Mouse (Mus musculus) hindbrain, embryonic 14.5 days (tissue): ENCODE measurements around the gene Stat1. TPM values are rescaled to one million over a fixed set of nuclear protein-coding genes. Genes with fewer than 3 reads are reported as not detected.

ENCODE experiments used
- ATAC-seq: fragments of 200-750 bp; cut with Nextera tagmentation; 2 replicates; pipeline ENCODE4 v1.8.0; 2017; ENCODE audit warnings: moderate number of reproducible peaks, mild to moderate bottlenecking, moderate TSS enrichment, moderate library complexity; ENCODE audit not compliant: low FRiP score
- DNase-seq: peaks from one replicate; pipeline ENCODE4 v3.0.0-alpha.2; 2015; ENCODE audit warnings: low spot score
- H3K27ac ChIP-seq: fragments of 300-500 bp; sonication (generic); 2 replicates; pipeline ENCODE4 v1.5.1; 2014; ENCODE audit warnings: mild to moderate bottlenecking, moderate library complexity
- H3K27me3 ChIP-seq: fragments of 300-500 bp; sonication (generic); 2 replicates; pipeline ENCODE4 v1.6.1; 2014; ENCODE audit warnings: mild to moderate bottlenecking, low read length, mixed read lengths; ENCODE audit not compliant: control insufficient read depth, insufficient read depth
- H3K36me3 ChIP-seq: fragments of 300-500 bp; sonication (generic); replicated peaks from 2 replicates; pipeline ENCODE4 v1.6.1; 2014; ENCODE audit not compliant: control insufficient read depth, insufficient read depth
- H3K4me1 ChIP-seq: fragments of 300-500 bp; sonication (generic); replicated peaks from 2 replicates; pipeline ENCODE4 v1.6.1; 2014; ENCODE audit warnings: antibody characterized with exemption, low read length, mixed read lengths; ENCODE audit not compliant: control insufficient read depth, insufficient read depth
- H3K4me2 ChIP-seq: fragments of 300-500 bp; sonication (generic); replicated peaks from 2 replicates; pipeline ENCODE4 v1.6.1; 2014; ENCODE audit warnings: mild to moderate bottlenecking, moderate library complexity
- H3K4me3 ChIP-seq: fragments of 300-500 bp; sonication (generic); replicated peaks from 2 replicates; pipeline ENCODE4 v1.5.1; 2014; ENCODE audit warnings: mild to moderate bottlenecking, low read length
- H3K9ac ChIP-seq: fragments of 300-500 bp; sonication (generic); 2 replicates; pipeline ENCODE4 v1.6.1; 2014
- H3K9me3 ChIP-seq: fragments of 300-500 bp; sonication (generic); 2 replicates; pipeline ENCODE4 v1.6.1; 2016; ENCODE audit warnings: low read length; ENCODE audit not compliant: control insufficient read depth
- WGBS: fragments of 180-500 bp; shearing (Covaris S2); extraction: QIAGEN DNeasy Blood & Tissue Kit; methylation state at CpG from one replicate; pipeline ENCODE4 v1.1.7; 2014; 5-methylcytosine and 5-hydroxymethylcytosine counted together
- polyA plus RNA-seq: library from polyadenylated mRNA; unstranded; fragments of >200 nt; fragmentation: Nextera tagmentation; extraction: Ambion mirVana; gene quantifications from 2 replicates; pipeline ENCODE4 v1.2.1, GENCODE M21; 2014

The Stat1 gene
- polyA plus RNA-seq, 1 experiment from 2014 or later: 17.3 TPM

DNA sequence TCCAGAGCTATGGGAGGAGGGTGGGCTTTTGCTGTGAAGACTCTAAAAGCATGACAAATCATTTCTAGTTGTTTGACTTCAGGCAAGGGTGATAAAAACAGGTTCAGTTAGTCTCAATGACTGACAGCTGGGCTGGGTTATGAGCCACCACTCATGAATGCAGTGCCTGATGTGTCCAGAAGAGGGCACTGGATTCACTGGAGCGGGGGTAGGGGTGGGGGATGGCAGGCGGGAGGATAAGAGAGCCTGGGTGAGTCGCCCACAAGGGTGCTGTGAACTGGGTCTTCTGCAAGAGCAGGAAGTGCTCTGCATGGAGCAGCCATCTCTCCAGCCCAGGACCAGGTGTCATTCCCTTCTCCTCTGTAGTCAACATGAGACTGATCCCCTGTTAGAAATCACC lies 50.8 kb downstream of the Stat1 start:
- no peak overlapping the region for H3K4me3 ChIP-seq
- H3K4me2 ChIP-seq: no peak overlapping the region
- ATAC-seq: peak; percentile 22; the same call in 1 of the 2 replicates
- WGBS: 7% methylated on average over 3 of the region's 3 CpGs
- H3K4me1 ChIP-seq: no peaks in the 10 kb centered on the region
- no peaks in the 10 kb centered on the region for H3K27me3 ChIP-seq
- H3K9ac ChIP-seq: no peak overlapping the region
- H3K9me3 ChIP-seq: no peaks in the 10 kb centered on the region
- peaks cover 24% of the 10 kb centered on the region for H3K36me3 ChIP-seq
- H3K27ac ChIP-seq: no peak overlapping the region
- no peak for DNase-seq

DNA sequence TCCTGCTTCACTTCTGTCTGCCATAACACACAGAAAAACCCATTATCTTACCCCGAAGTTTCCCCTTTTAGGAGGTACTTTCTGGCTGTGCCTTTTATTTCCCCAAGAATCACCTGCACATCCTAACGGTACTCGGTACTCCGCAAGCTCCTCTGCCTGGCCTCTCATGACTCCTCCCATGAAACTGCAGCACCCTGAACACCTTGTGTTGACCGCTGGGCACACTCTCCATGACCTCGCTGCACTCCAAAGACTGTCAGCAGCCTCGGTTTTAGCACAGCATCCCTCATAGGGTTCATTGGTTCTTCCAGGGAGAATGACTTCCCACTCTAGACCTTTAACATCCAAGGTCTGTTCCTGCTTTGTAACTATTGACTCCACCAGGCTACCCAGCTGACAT lies 51.5 kb downstream of the Stat1 start:
- H3K27me3 ChIP-seq: no peaks in the 10 kb centered on the region
- H3K27ac ChIP-seq: no peak overlapping the region
- no peaks in the 10 kb centered on the region for H3K9me3 ChIP-seq
- no peak overlapping the region for H3K9ac ChIP-seq
- no peak for DNase-seq
- H3K4me2 ChIP-seq: no peak overlapping the region
- 76% methylated on average over 7 of the region's 7 CpGs for WGBS
- H3K36me3 ChIP-seq: peaks cover 21% of the 10 kb centered on the region
- no peak overlapping the region for H3K4me3 ChIP-seq
- H3K4me1 ChIP-seq: no peaks in the 10 kb centered on the region
- no peak for ATAC-seq

DNA sequence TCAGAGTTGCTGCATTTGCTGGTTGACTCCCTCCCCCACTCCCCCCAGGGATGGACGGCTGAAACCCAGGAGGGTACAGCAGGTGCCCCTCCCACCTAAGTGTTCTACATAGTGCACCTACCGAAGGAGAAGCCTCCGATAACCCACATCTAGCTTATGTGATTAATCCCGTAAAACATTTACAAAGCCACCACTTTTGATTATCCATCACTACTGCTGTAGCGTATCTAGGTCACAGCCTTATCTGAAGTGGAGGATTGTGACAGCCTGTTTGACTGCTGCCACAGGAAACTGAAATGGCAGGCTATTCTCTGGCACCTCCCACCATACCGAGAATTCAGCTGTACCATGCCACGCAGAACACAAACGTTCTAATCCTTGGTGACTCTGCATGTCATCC lies 52.0 kb downstream of the Stat1 start:
- H3K9me3 ChIP-seq: no peaks in the 10 kb centered on the region
- ATAC-seq: no peak
- H3K4me3 ChIP-seq: no peak overlapping the region
- WGBS: 80% methylated on average over 8 of the region's 8 CpGs
- no peak overlapping the region for H3K4me2 ChIP-seq
- no peaks in the 10 kb centered on the region for H3K27me3 ChIP-seq
- H3K36me3 ChIP-seq: peaks cover 17% of the 10 kb centered on the region; the same call in 1 of the 2 replicates
- no peaks in the 10 kb centered on the region for H3K4me1 ChIP-seq
- H3K27ac ChIP-seq: no peak overlapping the region
- H3K9ac ChIP-seq: no peak overlapping the region
- DNase-seq: no peak

DNA sequence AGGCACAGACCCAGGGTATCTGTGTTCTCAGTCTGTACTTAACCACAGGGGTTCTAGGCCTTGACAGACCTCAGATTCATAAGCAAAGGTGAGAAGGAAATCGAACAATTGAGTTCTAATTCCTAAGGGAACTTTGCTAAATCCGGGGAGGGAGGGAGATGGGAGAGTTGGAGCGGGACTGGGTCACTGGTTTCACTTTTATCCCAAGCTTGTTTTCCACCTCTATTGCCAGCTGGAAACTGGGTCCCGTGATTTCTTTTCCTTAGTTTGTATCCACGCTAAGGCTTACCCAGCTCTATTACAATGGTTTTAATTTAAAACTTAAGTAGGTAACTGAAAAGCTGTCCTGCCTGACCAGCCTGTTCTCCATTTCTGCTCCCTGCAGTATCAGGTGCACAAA lies 56.1 kb downstream of the Stat1 start:
- no peaks in the 10 kb centered on the region for H3K27me3 ChIP-seq
- DNase-seq (no peak), ATAC-seq (no peak)
- H3K9me3 ChIP-seq: no peaks in the 10 kb centered on the region
- no peaks in the 10 kb centered on the region for H3K36me3 ChIP-seq
- 81% methylated on average over 5 of the region's 5 CpGs for WGBS
- H3K4me3 ChIP-seq: no peak overlapping the region
- no peak overlapping the region for H3K9ac ChIP-seq
- H3K4me1 ChIP-seq: no peaks in the 10 kb centered on the region
- H3K27ac ChIP-seq: no peak overlapping the region
- no peak overlapping the region for H3K4me2 ChIP-seq

- Histone ChIP-seq H3K4me1 (no peaks in the 10 kb centered on the region), H3K9ac (no peak overlapping the region), H3K9me3 (no peaks in the 10 kb centered on the region), H3K27ac (no peak overlapping the region), H3K4me2 (no peak overlapping the region), H3K36me3 (no peaks in the 10 kb centered on the region), H3K4me3 (no peak overlapping the region), H3K27me3 (no peaks in the 10 kb centered on the region)
- no peak for DNase-seq
- 75% methylated on average over 3 of the region's 3 CpGs for WGBS
- ATAC-seq: no peak
These were observed 56.7 kb downstream of the Stat1 start for GRCm38 (mm10) chr1:52175983-52176382.

- ATAC-seq (no peak), DNase-seq (no peak)
- H3K27ac ChIP-seq: no peak overlapping the region
- no peak overlapping the region for H3K9ac ChIP-seq
- H3K4me3 ChIP-seq: no peak overlapping the region
- H3K4me1 ChIP-seq: no peaks in the 10 kb centered on the region
- WGBS: 92% methylated on average over 2 of the region's 2 CpGs
- no peak overlapping the region for H3K4me2 ChIP-seq
- H3K36me3 ChIP-seq: no peaks in the 10 kb centered on the region
- H3K9me3 ChIP-seq: no peaks in the 10 kb centered on the region
- H3K27me3 ChIP-seq: no peaks in the 10 kb centered on the region
These were observed 57.8 kb downstream of the Stat1 start for GRCm38 (mm10) chr1:52176999-52177398.

DNA sequence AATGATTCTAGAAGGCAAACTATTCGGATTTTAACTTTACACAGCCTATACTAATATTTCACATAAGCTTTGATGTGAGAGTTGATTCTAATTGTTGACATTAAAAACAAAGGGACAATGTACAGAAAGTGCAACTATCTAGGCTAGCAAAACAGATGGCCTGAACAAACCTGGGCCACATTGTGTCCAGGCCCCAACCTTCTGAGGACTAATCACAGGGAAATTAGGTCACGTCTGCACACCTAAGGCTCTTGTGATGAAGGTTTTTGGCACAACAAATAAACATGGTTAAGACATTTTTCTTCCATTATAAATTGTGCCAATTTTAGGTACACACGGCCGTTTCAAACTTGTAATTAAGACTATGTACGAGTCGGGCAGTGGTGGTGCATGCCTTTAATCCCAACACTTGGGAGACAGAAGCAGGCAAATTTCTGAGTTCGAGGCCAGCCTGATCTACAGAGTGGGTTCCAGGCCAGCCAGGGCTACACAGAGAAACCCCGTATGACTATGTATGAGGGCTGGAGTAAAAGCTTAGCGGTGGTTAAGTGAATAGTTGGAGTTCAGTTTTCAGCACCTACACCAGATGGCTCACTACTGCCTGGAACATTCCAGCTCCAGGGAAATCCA lies 60.8 kb downstream of the Stat1 start:
- H3K4me3 ChIP-seq: no peak overlapping the region
- no peak overlapping the region for H3K4me2 ChIP-seq
- H3K36me3 ChIP-seq: no peaks in the 10 kb centered on the region
- no peak for DNase-seq
- 96% methylated on average over 9 of the region's 9 CpGs for WGBS
- no peak overlapping the region for H3K27ac ChIP-seq
- ATAC-seq: no peak
- H3K4me1 ChIP-seq: no peaks in the 10 kb centered on the region
- H3K9ac ChIP-seq: no peak overlapping the region
- no peaks in the 10 kb centered on the region for H3K27me3 ChIP-seq
- no peaks in the 10 kb centered on the region for H3K9me3 ChIP-seq

DNA sequence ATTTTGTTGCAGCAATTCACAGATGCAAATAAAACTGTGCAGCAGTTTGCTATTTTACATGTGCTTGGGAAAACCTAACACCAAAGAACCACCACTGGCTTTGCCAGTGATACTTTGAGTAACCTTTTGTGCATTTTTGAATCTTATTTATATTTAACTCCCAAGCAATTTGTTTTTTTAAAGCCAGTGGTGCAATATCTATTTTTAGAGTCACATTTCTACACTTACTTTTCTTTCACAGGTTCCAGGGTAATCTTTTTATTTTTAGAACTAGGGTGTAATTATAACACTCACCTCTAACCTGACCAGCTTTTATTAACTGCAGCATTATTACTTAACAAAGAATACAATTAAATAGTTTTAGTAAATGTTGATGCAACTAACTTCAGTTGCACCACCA lies 62.8 kb downstream of the Stat1 start:
- Histone ChIP-seq H3K27me3 (no peaks in the 10 kb centered on the region), H3K4me2 (no peak overlapping the region), H3K4me1 (no peaks in the 10 kb centered on the region), H3K9me3 (no peaks in the 10 kb centered on the region), H3K36me3 (no peaks in the 10 kb centered on the region), H3K27ac (no peak overlapping the region), H3K9ac (no peak overlapping the region), H3K4me3 (no peak overlapping the region)
- ATAC-seq (no peak), DNase-seq (no peak)

GRCm38 (mm10) chr1:52182992-52183391 lies 63.8 kb downstream of the Stat1 start:
- no peak overlapping the region for H3K4me2 ChIP-seq
- no peaks in the 10 kb centered on the region for H3K9me3 ChIP-seq
- H3K4me1 ChIP-seq: no peaks in the 10 kb centered on the region
- no peak overlapping the region for H3K9ac ChIP-seq
- ATAC-seq (no peak), DNase-seq (no peak)
- H3K4me3 ChIP-seq: no peak overlapping the region
- H3K36me3 ChIP-seq: peaks cover 5% of the 10 kb centered on the region; the same call in 1 of the 2 replicates
- no peaks in the 10 kb centered on the region for H3K27me3 ChIP-seq
- 97% methylated on average over 2 of the region's 2 CpGs for WGBS
- no peak overlapping the region for H3K27ac ChIP-seq
